Mouse (Mus musculus): ENCODE results near the gene Hp1bp3.

DNA sequence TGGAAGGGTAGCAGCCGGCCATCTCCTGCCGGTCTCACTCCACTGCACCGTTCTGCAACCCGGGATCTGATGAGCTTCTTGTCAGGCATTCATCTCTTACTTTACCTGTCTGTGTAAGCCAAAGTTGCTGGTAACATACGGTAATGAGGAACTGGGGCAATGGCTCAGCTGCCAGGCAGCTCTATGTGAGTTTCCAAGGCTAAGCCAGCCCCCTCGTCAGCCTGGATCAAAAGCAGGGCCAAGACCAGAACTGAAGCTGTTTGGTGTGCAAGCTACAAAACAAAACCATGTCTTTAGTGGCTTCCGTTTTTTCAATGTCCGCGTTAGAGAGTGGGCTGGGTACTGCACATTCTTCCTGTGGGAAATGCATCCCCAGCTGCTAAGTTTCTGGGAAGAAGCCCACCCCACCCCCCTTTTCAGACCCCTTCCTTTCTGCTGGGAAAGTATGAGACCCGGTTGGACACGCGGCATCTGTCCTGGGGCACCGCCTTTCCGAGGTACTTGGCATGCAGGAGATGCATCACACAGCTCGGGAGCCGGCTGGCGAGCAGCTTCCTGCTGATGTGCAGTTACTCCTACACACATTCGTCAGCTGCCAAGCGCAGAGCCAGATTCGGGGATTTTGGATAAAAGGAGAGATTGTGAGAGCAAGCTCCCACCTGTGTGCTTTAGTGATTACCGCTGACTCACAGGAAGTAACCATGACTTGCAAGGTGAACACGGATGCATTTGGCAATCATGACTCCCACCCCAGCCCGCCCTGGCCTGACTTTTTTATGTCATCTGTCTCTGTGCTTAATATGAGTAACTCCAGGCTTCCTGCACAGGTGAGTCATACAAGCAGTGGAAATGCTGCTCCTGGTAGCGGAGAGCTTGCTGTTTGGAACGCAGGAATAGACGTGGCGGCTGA is 30.9 kb downstream of the Hp1bp3 start:
- TF ChIP-seq GATA1 (IDR thresholded peaks at IDR 0.05; ENCODE audit: low read length) = no peak
- no peak for TF ChIP-seq TAL1 (IDR thresholded peaks at IDR 0.05; ENCODE audit: low read length)
